Mouse (Mus musculus): ENCODE data around the gene Map2.

GRCm38 (mm10) chr1:66211074-66211791 lies 36.2 kb downstream of the Map2 start:
- no peak for TF ChIP-seq CTCF (IDR thresholded peaks at IDR 0.05; ENCODE audit: low read depth)
- no peak for TF ChIP-seq EP300 (optimal IDR thresholded peaks at IDR 0.05)
